Mouse (Mus musculus): ENCODE results near the gene Myom1.

GRCm38 (mm10) chr17:71136384-71137333 is 134.2 kb downstream of the Myom1 start:
- no peak for TF ChIP-seq CTCF (IDR thresholded peaks at IDR 0.05; ENCODE audit: control insufficient read depth, insufficient read depth, low read length)
- TF ChIP-seq POLR2A (IDR thresholded peaks at IDR 0.05; ENCODE audit: borderline replicate concordance, control insufficient read depth, low read depth, low read length): no peak
